In the genomic region with DNA sequence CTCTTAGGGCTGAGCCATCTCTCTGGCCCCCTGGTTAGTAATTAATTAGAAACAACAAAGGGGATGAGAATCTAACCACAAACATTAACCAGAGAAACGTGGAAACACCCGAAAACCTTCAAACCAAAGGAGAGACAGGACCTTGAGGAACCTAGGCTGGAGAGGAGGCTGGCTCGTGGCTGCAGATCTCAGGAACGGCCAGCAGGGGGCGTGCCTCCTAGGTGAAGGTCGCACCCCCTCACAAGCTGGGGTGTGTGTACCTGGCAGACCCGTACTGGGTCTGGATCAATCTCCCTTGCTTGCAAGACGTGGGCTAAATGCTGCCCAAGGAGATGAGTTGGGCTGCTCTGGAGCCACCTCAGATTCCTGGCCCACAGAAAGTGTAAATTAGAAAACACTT, we compare ENCODE assay signal across 12 mouse cellular contexts. TPM values are rescaled to one million over a fixed set of nuclear protein-coding genes. Genes with fewer than 3 reads are reported as not detected.
DNase-seq lines count a peak whose midpoint lies in the region; ATAC-seq and TF ChIP-seq lines count a peak whose summit lies in the region.
"Had no signal": no experiment of that assay in that cellular context is flagged by ENCODE, and none has a peak within 500 bp of the region (broad histone marks: within the 10 kb centered on the region; RNA-seq: fewer than 3 reads in every experiment).

No protein-coding gene starts in this region.

- H3K4me2 ChIP-seq in liver, embryonic 12.5 days = no peak overlapping the region
- H3K4me2 ChIP-seq: embryonic facial prominence, embryonic 12.5 days; hindbrain, embryonic 14.5 days; midbrain, embryonic 12.5 days had no signal

- H3K4me1 ChIP-seq in liver, adult 2 months (ENCODE audit: control insufficient read depth, insufficient read depth, low read length) = peaks cover 13% of the 10 kb centered on the region
- peaks cover 20% of the 10 kb centered on the region for H3K4me1 ChIP-seq in liver, embryonic 12.5 days
- H3K4me1 ChIP-seq: embryonic facial prominence, embryonic 12.5 days; midbrain, embryonic 12.5 days had no signal

- 43% methylated on average over 8 of the region's 8 CpGs for WGBS in liver, adult 2 months
- WGBS in liver, embryonic 12.5 days (ENCODE audit: insufficient replicate concordance) = 24% methylated on average over 8 of the region's 8 CpGs

- no peak for ATAC-seq in CD4-positive, CD25-positive, alpha-beta regulatory T cell, adult 4 months
- no peak for ATAC-seq in liver, embryonic 12.5 days
- peak; percentile 9; the same call in 1 of the 2 replicates for ATAC-seq in neutrophil, adult 5-6 weeks (ENCODE audit: extremely low read depth, insufficient number of reproducible peaks, low FRiP score, poor library complexity, severe bottlenecking)

- H3K9me3 ChIP-seq in liver, embryonic 12.5 days (replicated peaks) = no peaks in the 10 kb centered on the region
- H3K9me3 ChIP-seq: embryonic facial prominence, embryonic 12.5 days; midbrain, embryonic 12.5 days had no signal

- no peaks in the 10 kb centered on the region for H3K27me3 ChIP-seq in liver, adult 2 months (ENCODE audit: control insufficient read depth, insufficient read depth, low read length)
- H3K27me3 ChIP-seq in liver, embryonic 12.5 days (replicated peaks) = peaks cover 16% of the 10 kb centered on the region
- H3K27me3 ChIP-seq: embryonic facial prominence, embryonic 12.5 days had no signal

- TF ChIP-seq CTCF in liver, adult 2 months (IDR thresholded peaks at IDR 0.05; ENCODE audit: low read depth, low read length) = peak; percentile 82

- peak; percentile 63 for DNase-seq in CD4-positive, CD25-positive, alpha-beta regulatory T cell, adult 2 months (ENCODE audit: low read depth, low spot score)
- no peak for DNase-seq in liver, adult 2 months (ENCODE audit: extremely low read depth, low read depth, low spot score)
- DNase-seq in ZHBTc4 (ENCODE audit: low read depth, low spot score) = peak; percentile 89
- DNase-seq in MN1 (ENCODE audit: low spot score) = no peak
- no peak for DNase-seq in cerebellum, postnatal 14 days
- DNase-seq: right cerebral cortex, postnatal 14 days had no signal

- no peak for TF ChIP-seq POLR2A in liver, adult 2 months (IDR thresholded peaks at IDR 0.05; ENCODE audit: extremely low read depth, insufficient read depth, low read length)

- H3K9ac ChIP-seq in liver, adult 2 months (ENCODE audit: low read depth, low read length) = no peak overlapping the region
- no peak overlapping the region for H3K9ac ChIP-seq in liver, embryonic 12.5 days
- H3K9ac ChIP-seq: embryonic facial prominence, embryonic 12.5 days; hindbrain, embryonic 14.5 days; midbrain, embryonic 12.5 days had no signal

- no peaks in the 10 kb centered on the region for H3K79me2 ChIP-seq in liver, adult 2 months (ENCODE audit: control insufficient read depth, insufficient read depth, low read length)

- H3K27ac ChIP-seq in liver, adult 2 months (replicated peaks; ENCODE audit: insufficient read depth, low read depth, low read length) = no peak overlapping the region
- no peak overlapping the region for H3K27ac ChIP-seq in liver, embryonic 12.5 days
- H3K27ac ChIP-seq: embryonic facial prominence, embryonic 12.5 days; hindbrain, embryonic 14.5 days; midbrain, embryonic 12.5 days had no signal

- H3K4me3 ChIP-seq in liver, adult 2 months (ENCODE audit: insufficient read depth, low read depth, low read length) = no peak overlapping the region
- H3K4me3 ChIP-seq in liver, embryonic 12.5 days = no peak overlapping the region
- H3K4me3 ChIP-seq: embryonic facial prominence, embryonic 12.5 days; midbrain, embryonic 12.5 days had no signal

- H3K36me3 ChIP-seq in liver, adult 2 months (ENCODE audit: control insufficient read depth, insufficient read depth, low read length) = no peaks in the 10 kb centered on the region
- H3K36me3 ChIP-seq in liver, embryonic 12.5 days = no peaks in the 10 kb centered on the region
- H3K36me3 ChIP-seq: embryonic facial prominence, embryonic 12.5 days; midbrain, embryonic 12.5 days had no signal

RNA-seq across cellular contexts. Expression of a gene that starts 6.9 kb away (rescaled TPM):
- 1 to 10 TPM; 1.4 to 1.5 TPM for polyA plus RNA-seq in CD4-positive, CD25-positive, alpha-beta regulatory T cell, adult 4 months (2017; shearing (Covaris generic))
- total RNA-seq in liver, adult 2 months (2014; rRNA removed) = 3.0 and 3.5 TPM in 2 replicates
- 2.8 and 3.4 TPM in 2 replicates for polyA plus RNA-seq in liver, adult 2 months (2012; rRNA removed)
- 1.5 and 2.0 TPM in 2 replicates for polyA plus RNA-seq in liver, embryonic 12.5 days (2016; fragmentation: Nextera tagmentation; extraction: Ambion mirVana)
- 1.4 and 2.0 TPM in 2 replicates for total RNA-seq in neutrophil, adult 5-6 weeks (2017)

RNA-seq across cellular contexts. Expression of a gene that starts 19.3 kb away (rescaled TPM):
- polyA plus RNA-seq in CD4-positive, CD25-positive, alpha-beta regulatory T cell, adult 4 months (2017; shearing (Covaris generic)) = 100 to 1,000 TPM; 115 to 134 TPM
- total RNA-seq in liver, adult 2 months (2014; rRNA removed) = 28.0 and 32.2 TPM in 2 replicates
- 17.0 and 20.9 TPM in 2 replicates for polyA plus RNA-seq in liver, adult 2 months (2012; rRNA removed)
- 360 and 381 TPM in 2 replicates for polyA plus RNA-seq in liver, embryonic 12.5 days (2016; fragmentation: Nextera tagmentation; extraction: Ambion mirVana)
- 22.2 and 27.1 TPM in 2 replicates for total RNA-seq in neutrophil, adult 5-6 weeks (2017)

Comparison
In these comparisons a context has a peak if more than half of its experiments do, and no peak if none do; other contexts are left out.
1. DNase-seq: peak in CD4-positive, CD25-positive, alpha-beta regulatory T cell, adult 2 months (single experiment) and ZHBTc4 (single experiment); none in liver, adult 2 months (single experiment), MN1 (single experiment) and cerebellum, postnatal 14 days (0 of 2).